Mouse (Mus musculus): ENCODE data around the gene Bend7. TPM values are rescaled to one million over a fixed set of nuclear protein-coding genes. Genes with fewer than 3 reads are reported as not detected.

The Bend7 gene
- total RNA-seq (2023), result 0.59 TPM

GRCm38 (mm10) chr2:4717769-4718661, at the start of gene Bend7:
TSS of gene Bend7 (plus strand) at chr2:4717831.

Other genes starting within 250 kb of the Bend7 start
- 51.0 TPM for gene Prpf18, start 65.7 kb upstream of the Bend7 start, total RNA-seq (2023)
- gene Sephs1, start 163.7 kb downstream of the Bend7 start, total RNA-seq (2023), result 27.6 TPM
- gene Phyh, start 201.2 kb downstream of the Bend7 start, total RNA-seq (2023), result 30.9 TPM